Mouse (Mus musculus) gonadal fat pad, adult 2 months (tissue): ENCODE results near the gene Clspn. TPM values are rescaled to one million over a fixed set of nuclear protein-coding genes. Genes with fewer than 3 reads are reported as not detected.

Experiments used
- DNase-seq: peaks from one replicate; pipeline ENCODE4 v3.0.0-alpha.2; 2012; ENCODE audit warnings: low read depth
- polyA plus RNA-seq: library from polyadenylated mRNA; depleted of rRNA; stranded (reverse); fragments of >200 nt; gene quantifications from 2 replicates; pipeline ENCODE4 v1.2.3, GENCODE M21; 2012; rRNA removed

Clspn gene
- polyA plus RNA-seq, 1 experiment = 0.24 TPM

DNA sequence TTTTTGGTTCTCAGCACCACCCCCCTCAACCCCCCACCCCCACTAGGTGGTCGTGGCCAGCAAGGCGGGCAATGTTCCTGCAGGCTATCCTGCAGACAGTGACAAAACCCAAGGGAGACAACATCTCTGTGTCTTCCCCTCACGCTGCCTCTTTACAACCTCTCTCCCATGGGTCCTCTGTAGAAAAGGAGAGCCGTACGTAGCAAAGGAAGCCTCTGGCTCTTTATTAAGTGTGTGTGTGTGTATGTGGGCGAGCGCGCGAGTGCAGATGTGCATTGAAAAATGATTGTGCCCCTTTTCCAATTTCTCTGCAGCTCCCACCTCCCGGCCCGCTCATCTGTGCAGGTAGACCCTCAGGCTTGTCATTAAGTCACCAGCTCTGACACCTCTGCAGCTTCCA is 79.6 kb downstream of the Clspn start:
- DNase-seq = no peak

DNA sequence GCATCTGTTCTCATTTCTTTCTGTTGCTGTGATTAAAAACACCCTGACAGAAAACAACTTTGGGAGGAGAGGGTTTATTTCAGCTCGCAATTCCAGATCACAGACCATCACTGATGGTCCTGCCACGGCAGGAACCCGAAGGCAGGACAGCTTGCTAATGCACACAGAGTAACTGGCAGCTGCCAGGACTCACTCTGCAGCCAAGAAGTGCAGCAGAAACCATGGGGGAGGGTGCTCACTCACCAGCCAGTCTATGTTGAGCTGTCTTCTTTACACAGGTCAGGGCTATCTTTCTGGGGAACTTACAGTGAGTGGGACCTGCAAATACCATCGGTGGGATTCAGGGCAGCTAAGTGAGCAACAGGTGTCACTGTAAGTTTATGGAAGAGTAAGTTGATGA is 80.7 kb downstream of the Clspn start:
- no peak for DNase-seq

DNA sequence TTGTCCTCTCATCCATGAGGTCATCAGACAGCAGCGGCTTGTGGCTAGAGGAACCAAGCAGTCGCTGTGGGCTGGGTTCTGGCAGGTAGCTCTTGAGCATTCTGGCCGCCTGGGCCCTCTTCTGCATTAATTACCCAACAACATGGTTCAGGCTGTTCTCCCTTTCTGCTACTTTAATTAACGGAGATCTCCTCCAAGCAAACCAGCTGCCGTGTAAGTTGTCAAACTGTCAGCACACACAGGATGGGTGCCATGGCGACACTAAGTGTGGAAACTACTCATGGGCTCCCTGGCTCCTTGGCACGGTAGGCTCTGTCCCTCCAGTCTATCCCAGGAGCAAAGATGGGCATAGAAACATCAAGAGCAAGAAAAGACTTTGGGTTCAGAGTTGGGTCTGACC is 82.6 kb downstream of the Clspn start:
- no peak for DNase-seq

DNA sequence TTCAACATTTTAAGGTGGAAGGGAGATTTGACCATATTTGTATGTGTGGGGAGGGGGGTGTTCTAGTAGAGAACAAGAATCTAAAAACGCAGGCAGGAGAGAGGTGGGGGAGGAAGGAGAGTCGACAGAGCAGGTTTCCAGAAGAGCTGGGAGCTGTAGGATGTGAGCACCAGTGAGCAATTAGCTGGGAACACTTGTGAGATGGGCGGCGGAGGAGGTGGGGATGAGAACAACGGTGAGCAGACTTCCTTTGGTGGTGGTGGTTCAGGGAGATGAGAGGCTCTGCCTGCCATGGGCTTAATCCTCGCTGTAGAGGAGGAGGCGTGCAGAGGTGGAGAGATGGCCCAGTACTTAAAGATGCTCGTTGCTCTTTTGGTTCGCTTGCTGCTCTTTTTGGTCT is 85.2 kb downstream of the Clspn start:
- no peak for DNase-seq

Other genes with a start within 250 kb of the Clspn start
- 34.5 and 38.0 TPM in 2 replicates for gene Adprhl2, start 235.2 kb upstream of the Clspn start, polyA plus RNA-seq
- 5.7 and 8.0 TPM in 2 replicates for gene Tekt2, start 231.2 kb upstream of the Clspn start, polyA plus RNA-seq
- gene Ago3, start 127.4 kb upstream of the Clspn start, polyA plus RNA-seq = 9.0 and 13.5 TPM in 2 replicates
- gene Ago1, start 88.4 kb upstream of the Clspn start, polyA plus RNA-seq = 15.4 and 20.8 TPM in 2 replicates
- 1.5 and 1.6 TPM in 2 replicates for gene Ago4, start 23.5 kb upstream of the Clspn start, polyA plus RNA-seq
- gene 5730409E04Rik, start 52.9 kb downstream of the Clspn start, polyA plus RNA-seq = 20.4 and 21.3 TPM in 2 replicates
- 211 and 258 TPM in 2 replicates for gene Psmb2, start 120.7 kb downstream of the Clspn start, polyA plus RNA-seq
- gene Tfap2e, start 179.3 kb downstream of the Clspn start, polyA plus RNA-seq = not detected in 2 replicates
- 30.2 and 38.2 TPM in 2 replicates for gene Ncdn, start 196.5 kb downstream of the Clspn start, polyA plus RNA-seq
- gene AU040320, start 196.6 kb downstream of the Clspn start, polyA plus RNA-seq = 39.6 and 55.8 TPM in 2 replicates